Mouse (Mus musculus): ENCODE data around the gene Gabra3. TPM values are rescaled to one million over a fixed set of nuclear protein-coding genes. Genes with fewer than 3 reads are reported as not detected.

Gene Gabra3
- polyA plus RNA-seq (2015; fragmentation: Nextera tagmentation; extraction: Ambion mirVana) = 1.6 TPM in 2 replicates

DNA sequence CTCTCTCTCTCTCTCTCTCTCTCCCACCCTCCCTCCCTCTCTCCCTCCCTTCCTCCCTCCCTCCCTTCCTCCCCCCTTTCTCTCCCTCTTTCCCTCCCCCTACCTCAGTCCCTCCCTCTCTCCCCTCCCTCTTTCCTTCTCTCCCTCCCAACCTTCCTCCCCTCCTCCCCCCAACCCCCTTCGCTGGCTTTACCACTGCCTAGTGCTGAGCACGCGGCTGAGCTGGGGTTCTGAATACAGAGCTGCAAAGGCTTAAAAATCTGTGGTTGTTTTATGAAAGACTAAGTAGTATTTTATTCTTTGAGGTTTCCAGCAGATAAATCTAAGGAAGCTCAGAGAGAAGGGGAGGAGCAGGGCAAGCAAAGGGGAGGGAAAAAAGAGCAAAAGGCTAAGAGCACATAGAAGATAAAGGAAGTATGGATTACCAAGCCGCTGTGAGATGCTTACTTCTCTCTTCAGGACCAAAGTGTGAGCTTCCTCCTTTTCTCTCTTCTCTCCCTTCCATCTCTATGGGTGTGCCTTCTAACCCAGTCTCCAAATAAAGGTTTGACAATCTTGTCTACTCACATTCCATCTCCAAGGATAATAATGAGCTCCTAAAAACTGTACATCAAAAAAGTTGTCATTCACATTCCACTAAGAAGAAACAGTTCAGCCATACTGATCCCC, at the start of gene Gabra3:
Gene Gabra3 (minus strand): TSS at position 619 of the 669 bp plus-strand sequence.

DNA sequence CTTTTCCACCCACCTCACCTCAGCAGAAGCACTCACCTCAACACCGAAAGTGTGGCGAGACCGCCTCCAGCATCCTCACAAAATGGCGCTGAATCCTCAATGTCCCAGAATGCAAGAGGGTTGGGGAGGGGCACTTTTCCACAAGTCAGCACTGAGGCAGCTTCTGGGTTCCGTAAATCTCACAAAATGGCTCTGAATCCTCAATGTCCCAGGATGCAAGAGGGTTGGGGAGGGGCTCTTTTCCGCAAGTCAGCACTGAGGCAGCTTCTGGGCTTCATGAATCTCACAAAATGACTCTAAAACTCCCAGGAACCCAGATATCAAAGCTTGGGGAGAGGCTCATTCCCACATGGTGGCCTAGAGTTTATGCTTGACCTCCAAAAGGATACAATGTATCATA, 269.9 kb downstream of the Gabra3 start, which contains the start of gene Magea10:
Gene Magea10 (minus strand): TSS at position 101 of the 400 bp plus-strand sequence.

MicroRNAs encoded within 50 kb of the gene (microRNA counts, 519-probe panel; counts per million panel counts)
- 296 counts per million, percentile 58 among the panel's probes with 10 or more counts for microRNA mmu-miR-105
- microRNA mmu-miR-767 = 296 counts per million, percentile 58 among the panel's probes with 10 or more counts

Small RNA genes lying within 50 kb of the gene (microRNA-seq; reads per million reads assigned to microRNA genes)
- gene Mir105 = 0 reads per million in 2 experiments
- 0 reads per million in 2 experiments for gene Mir767

Other genes with a start within 250 kb of the Gabra3 start
- 0.10 TPM in 2 replicates for gene Gabrq, start 168.3 kb upstream of the Gabra3 start, polyA plus RNA-seq (2015; fragmentation: Nextera tagmentation; extraction: Ambion mirVana)

Measured in skeletal muscle tissue, postnatal 0 days (tissue).